Mouse (Mus musculus): ENCODE data around the gene Magi1. TPM values are rescaled to one million over a fixed set of nuclear protein-coding genes. Genes with fewer than 3 reads are reported as not detected.

The Magi1 gene
- polyA plus RNA-seq, 1 experiment = 2.3 TPM

DNA sequence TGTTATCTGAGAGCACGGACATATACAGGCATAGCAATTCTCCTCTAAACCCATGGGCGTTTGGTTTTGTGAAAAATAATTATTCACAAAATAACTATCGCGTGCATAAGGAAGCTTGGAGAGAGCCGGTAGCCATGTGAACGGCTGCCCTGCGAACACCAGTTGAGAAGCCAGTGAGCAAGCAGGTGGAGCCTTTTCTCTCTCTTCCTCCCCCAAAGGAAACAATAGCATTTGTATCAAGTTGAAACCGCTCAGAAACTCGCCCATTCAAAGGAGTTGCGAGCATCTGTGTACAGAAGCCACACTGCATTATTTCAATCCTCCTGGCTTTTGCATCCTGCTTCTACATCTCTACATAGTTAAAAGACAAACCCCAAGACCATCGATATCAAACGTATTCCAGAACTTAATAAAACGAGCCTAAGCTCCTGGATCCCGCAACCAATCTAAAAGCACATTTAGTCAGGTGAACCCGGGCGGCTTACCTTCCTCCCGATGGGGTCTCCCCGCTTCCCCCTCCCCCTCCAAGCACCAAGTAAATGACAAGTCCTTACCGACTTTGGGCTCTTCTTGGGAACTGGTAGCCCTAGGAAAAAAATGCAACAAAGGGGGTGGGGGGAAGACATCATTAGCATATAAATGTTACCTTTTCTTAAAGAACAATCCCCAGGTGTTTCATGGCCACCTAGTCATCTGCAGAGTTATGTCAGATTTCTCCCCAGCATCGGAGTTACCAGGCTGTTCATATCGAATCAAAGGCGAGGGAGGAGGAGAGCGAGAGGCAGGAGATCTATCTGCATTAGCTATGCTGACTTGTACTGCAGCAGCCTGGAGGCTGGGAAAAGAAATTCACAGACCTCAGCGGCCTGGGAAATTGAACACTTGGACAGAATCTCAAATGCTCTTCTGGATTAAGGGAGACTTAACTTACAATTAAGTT lies 566.8 kb downstream of the Magi1 start:
- Histone ChIP-seq H3K4me3 (replicated peaks) (no peak overlapping the region), H3K36me3 (replicated peaks; ENCODE audit: low read length) (no peaks in the 10 kb centered on the region), H3K4me1 (no peaks in the 10 kb centered on the region), H3K27me3 (replicated peaks) (peaks cover 6% of the 10 kb centered on the region), H3K9me3 (peaks cover 10% of the 10 kb centered on the region; the same call in 1 of the 2 replicates)
- TF ChIP-seq FLI1 (IDR thresholded peaks at IDR 0.05; ENCODE audit: low read length) (no peak), GATA1 (IDR thresholded peaks at IDR 0.05; ENCODE audit: borderline replicate concordance, low read length) (no peak)

DNA sequence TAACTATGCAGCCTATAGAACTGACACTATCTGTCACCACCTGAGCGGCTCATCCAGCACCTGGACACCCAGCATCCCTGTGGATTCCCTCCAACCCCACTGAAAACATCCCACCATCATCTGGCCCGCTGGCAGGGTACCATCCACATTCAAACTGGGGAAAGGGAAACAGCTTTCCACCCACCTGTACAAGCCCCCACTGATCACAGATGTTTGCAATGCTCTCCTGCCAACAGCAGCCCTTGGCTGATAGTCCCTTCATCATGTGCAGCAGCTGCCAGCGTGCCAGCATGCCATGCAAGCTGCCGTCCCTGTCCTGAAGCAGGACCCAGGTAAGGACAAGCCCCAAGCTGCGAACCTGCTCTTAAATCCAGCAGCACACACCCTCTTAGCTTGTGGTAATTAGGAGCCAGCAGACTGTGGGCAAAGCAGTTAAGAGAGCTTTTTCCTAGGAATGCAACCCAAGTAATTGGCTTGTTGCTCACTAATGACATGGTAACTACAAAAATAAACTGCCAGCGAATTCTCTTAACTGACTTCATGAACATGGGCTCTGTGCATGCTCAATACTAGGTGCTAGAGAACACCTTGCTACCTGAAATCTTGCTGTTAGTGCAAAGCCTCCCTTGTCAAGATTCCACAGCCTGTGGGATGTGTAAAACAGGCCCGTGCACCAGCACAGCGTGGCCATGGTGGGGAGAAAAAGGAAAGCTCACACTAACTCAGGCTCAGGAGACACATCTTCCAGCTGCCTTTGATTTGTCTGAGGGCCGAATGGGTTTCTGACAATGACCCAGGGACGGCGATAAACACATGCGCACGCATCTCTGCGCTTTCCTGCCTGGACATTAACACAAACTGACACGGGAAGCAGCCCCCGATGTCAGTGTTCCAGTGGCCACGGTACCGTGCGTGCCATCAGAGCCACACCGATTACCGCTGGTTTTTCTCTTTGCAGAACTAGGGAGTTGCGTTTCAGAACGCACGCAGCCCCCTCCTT lies 568.2 kb downstream of the Magi1 start:
- Histone ChIP-seq H3K4me1 (no peaks in the 10 kb centered on the region), H3K9me3 (peaks cover 13% of the 10 kb centered on the region; the same call in 1 of the 2 replicates), H3K36me3 (replicated peaks; ENCODE audit: low read length) (no peaks in the 10 kb centered on the region), H3K4me3 (replicated peaks) (peak overlapping the region; percentile 31), H3K27me3 (replicated peaks) (peaks cover 6% of the 10 kb centered on the region)
- TF ChIP-seq GATA1 (IDR thresholded peaks at IDR 0.05; ENCODE audit: borderline replicate concordance, low read length) (no peak), FLI1 (IDR thresholded peaks at IDR 0.05; ENCODE audit: low read length) (no peak)

DNA sequence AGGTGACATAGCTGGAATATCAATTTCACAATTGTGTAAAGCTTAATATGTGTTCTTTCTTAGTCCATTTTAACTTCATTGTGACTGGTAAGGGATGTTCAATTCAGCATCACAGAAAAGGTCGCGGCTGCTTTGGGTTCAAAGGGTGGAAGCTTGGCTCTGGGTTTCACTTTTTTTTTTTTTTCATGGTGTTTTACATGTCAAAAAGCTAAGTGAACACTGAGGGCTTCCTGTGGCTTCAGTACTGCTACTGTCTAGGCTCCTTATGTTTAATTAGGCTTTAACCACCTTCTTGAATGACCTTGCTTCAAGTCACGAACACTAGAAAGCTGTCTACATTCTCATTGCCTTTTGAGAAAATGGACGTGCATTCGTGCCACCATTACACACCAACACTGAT lies 579.4 kb downstream of the Magi1 start:
- TF ChIP-seq FLI1 (IDR thresholded peaks at IDR 0.05; ENCODE audit: low read length) = no peak
- TF ChIP-seq GATA1 (IDR thresholded peaks at IDR 0.05; ENCODE audit: borderline replicate concordance, low read length) = no peak
- Histone ChIP-seq H3K9me3 (peaks cover 6% of the 10 kb centered on the region), H3K27me3 (replicated peaks) (no peaks in the 10 kb centered on the region), H3K4me1 (no peaks in the 10 kb centered on the region), H3K36me3 (replicated peaks; ENCODE audit: low read length) (no peaks in the 10 kb centered on the region), H3K4me3 (replicated peaks) (no peak overlapping the region)

DNA sequence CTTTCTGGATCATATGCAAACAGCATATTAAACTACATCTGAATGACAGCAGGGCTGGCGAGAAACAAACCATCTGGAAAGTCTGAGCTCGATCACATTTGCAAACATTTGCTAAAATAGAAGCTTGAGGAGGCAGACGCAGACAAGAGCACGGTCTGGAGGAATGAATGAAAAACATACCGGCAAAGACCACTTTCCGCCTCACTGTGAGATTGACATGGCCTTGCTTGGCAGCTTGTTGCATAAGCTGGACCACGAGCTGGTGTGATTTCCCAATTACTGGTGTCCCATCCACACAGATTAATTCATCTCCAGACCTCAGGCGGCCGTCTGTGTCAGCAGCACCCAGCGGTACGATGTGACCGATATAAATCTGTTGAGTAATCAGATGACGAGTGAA lies 584.3 kb downstream of the Magi1 start:
- Histone ChIP-seq H3K4me1 (no peaks in the 10 kb centered on the region), H3K27me3 (replicated peaks) (no peaks in the 10 kb centered on the region), H3K9me3 (peaks cover 26% of the 10 kb centered on the region), H3K36me3 (replicated peaks; ENCODE audit: low read length) (no peaks in the 10 kb centered on the region), H3K4me3 (replicated peaks) (no peak overlapping the region)
- no peak for TF ChIP-seq FLI1 (IDR thresholded peaks at IDR 0.05; ENCODE audit: low read length)
- TF ChIP-seq GATA1 (IDR thresholded peaks at IDR 0.05; ENCODE audit: borderline replicate concordance, low read length) = no peak

DNA sequence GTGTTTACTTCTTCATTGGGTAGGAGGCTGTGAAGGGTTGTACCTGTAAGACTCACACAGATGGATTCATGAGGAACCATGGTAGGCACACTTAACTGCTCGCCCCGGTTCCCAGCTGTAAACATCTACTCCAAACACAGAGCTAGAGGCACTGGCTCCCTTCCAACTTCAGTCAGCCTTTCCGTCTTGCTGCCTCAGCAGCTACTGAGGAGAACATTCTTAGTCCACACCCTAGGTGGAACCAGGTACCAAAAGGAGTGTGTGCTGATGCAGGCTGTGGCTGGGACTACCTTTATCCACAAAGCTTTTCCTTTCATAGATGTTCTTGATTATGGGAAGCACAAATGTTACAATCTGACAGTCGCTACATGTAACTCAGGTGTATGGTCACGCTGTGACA lies 585.8 kb downstream of the Magi1 start:
- TF ChIP-seq FLI1 (IDR thresholded peaks at IDR 0.05; ENCODE audit: low read length) (no peak), GATA1 (IDR thresholded peaks at IDR 0.05; ENCODE audit: borderline replicate concordance, low read length) (no peak)
- H3K9me3 ChIP-seq = peaks cover 26% of the 10 kb centered on the region
- no peaks in the 10 kb centered on the region for H3K36me3 ChIP-seq (replicated peaks; ENCODE audit: low read length)
- no peaks in the 10 kb centered on the region for H3K27me3 ChIP-seq (replicated peaks)
- H3K4me3 ChIP-seq (replicated peaks) = no peak overlapping the region
- no peaks in the 10 kb centered on the region for H3K4me1 ChIP-seq

DNA sequence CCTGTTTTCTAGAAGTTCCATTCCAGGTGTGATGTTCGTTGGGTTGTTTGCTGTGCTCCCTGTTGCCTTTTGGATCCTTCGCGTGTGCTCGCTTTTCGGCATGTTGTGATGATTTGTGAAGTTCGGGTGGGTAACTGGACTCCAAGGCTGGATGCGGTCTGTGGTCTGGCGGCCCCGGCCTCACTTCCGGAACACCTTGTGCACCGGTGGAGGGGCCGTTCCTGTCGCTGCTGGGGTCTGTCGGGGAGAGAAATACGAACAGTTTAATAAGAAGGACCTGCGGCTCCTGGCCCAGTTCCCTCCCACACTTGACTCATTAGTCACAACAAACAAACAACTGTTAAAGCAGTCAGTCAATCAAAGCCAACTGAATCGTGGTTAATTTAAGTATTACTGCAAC lies 605.0 kb downstream of the Magi1 start:
- Histone ChIP-seq H3K36me3 (replicated peaks; ENCODE audit: low read length) (no peaks in the 10 kb centered on the region), H3K27me3 (replicated peaks) (no peaks in the 10 kb centered on the region), H3K4me1 (no peaks in the 10 kb centered on the region), H3K9me3 (peaks cover 46% of the 10 kb centered on the region), H3K4me3 (replicated peaks) (no peak overlapping the region)
- TF ChIP-seq FLI1 (IDR thresholded peaks at IDR 0.05; ENCODE audit: low read length) (no peak), GATA1 (IDR thresholded peaks at IDR 0.05; ENCODE audit: borderline replicate concordance, low read length) (no peak)

DNA sequence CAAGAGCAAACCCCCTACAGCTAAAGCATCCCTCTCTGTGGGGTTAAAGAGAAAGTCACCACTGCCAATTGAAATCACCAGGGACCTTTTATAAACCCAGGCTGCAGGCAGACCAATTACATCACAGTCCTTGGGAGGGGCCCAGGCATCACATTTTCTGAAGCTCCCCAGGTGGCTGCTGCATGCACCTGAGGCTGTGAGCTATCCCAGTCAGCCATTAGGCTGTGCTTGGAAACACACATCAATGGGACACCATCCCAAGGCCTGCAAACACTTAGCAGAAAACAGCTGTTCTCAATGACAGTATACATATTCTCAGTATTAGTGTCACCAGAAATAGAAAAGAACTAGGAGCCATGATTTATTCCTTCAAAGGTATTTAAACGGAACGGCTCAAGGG lies 617.0 kb downstream of the Magi1 start:
- Histone ChIP-seq H3K9me3 (peaks cover 2% of the 10 kb centered on the region), H3K27me3 (replicated peaks) (no peaks in the 10 kb centered on the region), H3K4me3 (replicated peaks) (no peak overlapping the region), H3K36me3 (replicated peaks; ENCODE audit: low read length) (no peaks in the 10 kb centered on the region), H3K4me1 (no peaks in the 10 kb centered on the region)
- TF ChIP-seq FLI1 (IDR thresholded peaks at IDR 0.05; ENCODE audit: low read length) = no peak
- TF ChIP-seq GATA1 (IDR thresholded peaks at IDR 0.05; ENCODE audit: borderline replicate concordance, low read length) = no peak

DNA sequence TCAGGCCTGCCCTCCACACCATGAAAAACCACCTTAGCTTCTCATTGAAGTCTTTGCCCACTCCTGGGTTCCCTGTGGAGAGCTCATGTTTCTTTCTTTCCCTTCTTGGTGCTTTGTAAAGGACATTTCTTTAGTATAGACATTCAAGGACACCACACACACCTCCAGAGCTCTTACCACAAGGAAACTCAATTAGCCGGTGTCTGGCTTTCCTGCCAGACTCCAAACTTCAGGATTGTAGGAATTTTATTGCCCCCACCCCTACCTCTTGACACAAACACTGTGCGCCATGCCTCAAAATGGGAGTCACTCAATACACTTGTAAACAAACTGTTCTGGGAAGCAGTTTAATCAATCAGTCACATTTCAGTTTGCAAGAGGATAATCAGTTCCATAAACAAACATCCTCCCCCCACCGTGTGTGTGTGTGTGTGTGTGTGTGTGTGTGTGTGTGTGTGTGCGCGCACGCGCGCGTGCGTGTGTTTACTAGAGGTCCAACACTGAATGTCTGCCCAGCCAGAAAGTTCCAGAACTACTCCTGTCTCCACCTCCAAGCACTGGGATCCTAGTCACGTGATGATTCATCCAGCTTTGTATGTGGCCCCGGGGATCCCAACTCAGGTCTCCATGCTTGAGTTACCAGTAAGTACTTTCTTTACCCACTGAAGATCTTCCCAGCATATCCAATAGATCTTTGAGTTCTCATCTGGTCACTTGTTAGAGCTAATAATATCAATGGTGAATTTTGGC lies 618.5 kb downstream of the Magi1 start:
- Histone ChIP-seq H3K4me3 (replicated peaks) (no peak overlapping the region), H3K27me3 (replicated peaks) (no peaks in the 10 kb centered on the region), H3K4me1 (no peaks in the 10 kb centered on the region), H3K9me3 (peaks cover 3% of the 10 kb centered on the region; the same call in 1 of the 2 replicates), H3K36me3 (replicated peaks; ENCODE audit: low read length) (no peaks in the 10 kb centered on the region)
- no peak for TF ChIP-seq FLI1 (IDR thresholded peaks at IDR 0.05; ENCODE audit: low read length)
- no peak for TF ChIP-seq GATA1 (IDR thresholded peaks at IDR 0.05; ENCODE audit: borderline replicate concordance, low read length)

DNA sequence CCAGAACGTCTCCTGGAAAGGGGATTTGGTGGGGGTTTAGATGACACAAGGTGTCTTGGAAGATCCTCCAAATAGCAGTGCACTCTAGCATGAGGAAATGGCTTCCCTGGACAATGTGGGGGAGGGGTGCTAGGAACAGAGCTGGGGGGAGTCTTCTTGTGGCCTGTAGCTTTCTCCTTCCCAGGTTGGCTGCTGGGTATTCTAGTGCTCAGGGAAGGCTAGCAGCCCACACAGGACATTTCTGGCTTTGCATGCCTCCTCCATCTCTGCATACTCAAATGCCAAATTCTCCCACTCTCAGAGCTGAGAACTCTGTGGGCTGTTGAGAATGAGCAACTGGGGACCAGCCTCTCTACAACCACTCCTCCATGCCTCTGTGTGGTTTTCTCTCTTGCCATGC lies 622.6 kb downstream of the Magi1 start:
- Histone ChIP-seq H3K4me1 (no peaks in the 10 kb centered on the region), H3K36me3 (replicated peaks; ENCODE audit: low read length) (no peaks in the 10 kb centered on the region), H3K4me3 (replicated peaks) (no peak overlapping the region), H3K27me3 (replicated peaks) (no peaks in the 10 kb centered on the region), H3K9me3 (0 out of 2 replicates have a peak, but pooled peaks cover 3% of the 10 kb centered on the region)
- TF ChIP-seq GATA1 (IDR thresholded peaks at IDR 0.05; ENCODE audit: borderline replicate concordance, low read length) (no peak), FLI1 (IDR thresholded peaks at IDR 0.05; ENCODE audit: low read length) (no peak)

Data from megakaryocyte, embryonic 14.5 days (primary cell).